Mouse (Mus musculus) olfactory bulb, adult 2 months (tissue): Measurements from ENCODE around the gene 9130213A22Rik.

Experiments used
- CTCF ChIP-seq: fragments of 200-500 bp; IDR thresholded peaks from 2 replicates; pipeline ENCODE4 v1.5.1; 2012; ENCODE audit warnings: low read depth, mild to moderate bottlenecking, low read length, moderate library complexity; ENCODE audit not compliant: insufficient read depth
- POLR2A ChIP-seq: fragments of 200-500 bp; IDR thresholded peaks from 2 replicates; pipeline ENCODE4 v1.6.1; 2012; ENCODE audit warnings: mild to moderate bottlenecking, low read depth, low read length, moderate library complexity; ENCODE audit not compliant: insufficient read depth

DNA sequence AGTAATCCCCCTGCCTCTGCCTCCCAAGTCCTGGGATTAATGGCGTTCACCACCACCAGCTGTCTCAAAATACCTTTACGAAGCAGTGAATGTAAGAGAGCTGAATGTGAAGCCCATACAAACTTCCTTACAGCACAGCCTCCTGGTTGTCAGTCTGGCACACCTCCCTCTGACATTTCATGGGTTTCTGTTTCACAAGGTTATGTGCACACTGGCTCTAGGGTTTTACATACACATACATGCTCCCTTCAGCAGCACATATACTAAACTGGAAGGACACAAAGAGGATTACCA lies 47.7 kb downstream of the 9130213A22Rik start:
- TF ChIP-seq POLR2A (no peak), CTCF (no peak)
